15 mouse cellular contexts compared by ENCODE assay signal in genomic region chr2:79062196-79062636, GRCm38 (mm10).
DNase-seq lines count a peak whose midpoint lies in the region; ATAC-seq lines count a peak whose summit lies in the region.
"Had no signal": no experiment of that assay in that cellular context is flagged by ENCODE, and none has a peak within 500 bp of the region (broad histone marks: within the 10 kb centered on the region; RNA-seq: fewer than 3 reads in every experiment).

No protein-coding gene starts in this region.

- H3K4me1 ChIP-seq in forebrain, embryonic 14.5 days (ENCODE audit: control insufficient read depth, insufficient read depth, low read length), result peaks cover 3% of the 10 kb centered on the region; the same call in 1 of the 2 replicates
- peaks cover 12% of the 10 kb centered on the region; the same call in 1 of the 2 replicates for H3K4me1 ChIP-seq in forebrain, embryonic 12.5 days

- 55% methylated on average over 6 of the region's 6 CpGs for WGBS in forebrain, embryonic 14.5 days
- 82% methylated on average over 6 of the region's 6 CpGs for WGBS in forebrain, embryonic 12.5 days

- peak overlapping the region; percentile 39; the same call in 1 of the 2 replicates for H3K27ac ChIP-seq in forebrain, embryonic 14.5 days (ENCODE audit: low read depth, low read length)
- H3K27ac ChIP-seq in forebrain, embryonic 12.5 days, result no peak overlapping the region
- H3K27ac ChIP-seq: neural tube, embryonic 12.5 days had no signal

- H3K4me3 ChIP-seq in forebrain, embryonic 14.5 days (ENCODE audit: low read depth, low read length), result no peak overlapping the region
- H3K4me3 ChIP-seq in forebrain, embryonic 12.5 days (replicated peaks), result no peak overlapping the region
- H3K4me3 ChIP-seq: erythroblast, embryonic 14.5 days; neural tube, embryonic 12.5 days had no signal

- intact Hi-C loops in heart, postnatal 25 days (cut with DNase I), result no loop called here

- no peaks in the 10 kb centered on the region for H3K9me3 ChIP-seq in forebrain, embryonic 14.5 days (replicated peaks; ENCODE audit: control insufficient read depth, low read length)
- H3K9me3 ChIP-seq in forebrain, embryonic 12.5 days, result no peaks in the 10 kb centered on the region
- H3K9me3 ChIP-seq: G1E; neural tube, embryonic 12.5 days had no signal

- no peak overlapping the region for H3K4me2 ChIP-seq in forebrain, embryonic 14.5 days (ENCODE audit: low read length)
- H3K4me2 ChIP-seq in forebrain, embryonic 12.5 days, result no peak overlapping the region
- H3K4me2 ChIP-seq: neural tube, embryonic 12.5 days had no signal

- DNase-seq in forebrain, embryonic 14.5 days (ENCODE audit: low spot score), result peak; percentile 54
- peak; percentile 43 to 55 for DNase-seq in kidney, postnatal 4 days
- DNase-seq in kidney, adult 11 months, result no peak
- DNase-seq in A20 (ENCODE audit: low read depth, low spot score), result peak; percentile 17
- DNase-seq in heart, postnatal 25 days (ENCODE audit: low spot score), result peak; percentile 14
- no peak for DNase-seq in retina, embryonic 14.5 days (ENCODE audit: low spot score)
- no peak for DNase-seq in cerebellum, postnatal 36 days
- DNase-seq: cerebellum, adult 11-12 months; gastrocnemius, postnatal 14 days; lung, postnatal 36 days had no signal

- peak; percentile 41; the same call in 1 of the 2 replicates for ATAC-seq in forebrain, embryonic 14.5 days
- ATAC-seq in forebrain, embryonic 12.5 days (ENCODE audit: low FRiP score), result no peak
- ATAC-seq: midbrain, embryonic 16.5 days had no signal

- H3K27me3 ChIP-seq in forebrain, embryonic 14.5 days (replicated peaks; ENCODE audit: control insufficient read depth, insufficient read depth, low read length), result no peaks in the 10 kb centered on the region
- H3K27me3 ChIP-seq in forebrain, embryonic 12.5 days, result no peaks in the 10 kb centered on the region
- H3K27me3 ChIP-seq: neural tube, embryonic 12.5 days had no signal

- no peaks in the 10 kb centered on the region for H3K36me3 ChIP-seq in forebrain, embryonic 14.5 days (ENCODE audit: control insufficient read depth, insufficient read depth, low read length)
- H3K36me3 ChIP-seq in forebrain, embryonic 12.5 days (replicated peaks), result no peaks in the 10 kb centered on the region
- H3K36me3 ChIP-seq: G1E; neural tube, embryonic 12.5 days had no signal

- no peak overlapping the region for H3K9ac ChIP-seq in forebrain, embryonic 14.5 days (ENCODE audit: low read length)
- no peak overlapping the region for H3K9ac ChIP-seq in forebrain, embryonic 12.5 days
- H3K9ac ChIP-seq: neural tube, embryonic 12.5 days had no signal

Comparison
In these comparisons a context has a peak if more than half of its experiments do, and no peak if none do; other contexts are left out.
1. DNase-seq: peak in forebrain, embryonic 14.5 days (single experiment), kidney, postnatal 4 days (2 of 2), A20 (single experiment) and heart, postnatal 25 days (single experiment); none in kidney, adult 11 months (single experiment), retina, embryonic 14.5 days (single experiment) and cerebellum, postnatal 36 days (0 of 2).